Mouse (Mus musculus) liver, embryonic 11.5 days (tissue): ENCODE measurements around the gene Rps6kb2. TPM values are rescaled to one million over a fixed set of nuclear protein-coding genes. Genes with fewer than 3 reads are reported as not detected.

Source experiments
- ATAC-seq: fragments of 200-750 bp; cut with Nextera tagmentation; replicated peaks from 2 replicates; pipeline ENCODE4 v1.8.0; 2017; ENCODE audit warnings: moderate number of reproducible peaks, mild to moderate bottlenecking, moderate TSS enrichment, moderate library complexity; ENCODE audit not compliant: low FRiP score
- DNase-seq: peaks from one replicate; pipeline ENCODE4 v3.0.0-alpha.2; 2017; ENCODE audit warnings: low spot score
- H3K27ac ChIP-seq: fragments of 300-500 bp; sonication (generic); 2 replicates; pipeline ENCODE4 v1.5.1; 2014; ENCODE audit warnings: mild to moderate bottlenecking, low read depth, low read length, control low read depth
- H3K27me3 ChIP-seq: fragments of 300-500 bp; sonication (generic); replicated peaks from 2 replicates; pipeline ENCODE4 v1.6.1; 2014; ENCODE audit warnings: low read length, mixed read lengths; ENCODE audit not compliant: control insufficient read depth, insufficient read depth
- H3K36me3 ChIP-seq: fragments of 300-500 bp; sonication (generic); 2 replicates; pipeline ENCODE4 v1.6.1; 2014; ENCODE audit warnings: mild to moderate bottlenecking, low read length, moderate library complexity, mixed read lengths; ENCODE audit not compliant: control insufficient read depth, insufficient read depth
- H3K4me1 ChIP-seq: fragments of 300-500 bp; sonication (generic); replicated peaks from 2 replicates; pipeline ENCODE4 v1.6.1; 2014; ENCODE audit warnings: low read length, mixed read lengths; ENCODE audit not compliant: control insufficient read depth, insufficient read depth
- H3K4me2 ChIP-seq: fragments of 300-500 bp; sonication (generic); 2 replicates; pipeline ENCODE4 v1.6.1; 2014; ENCODE audit warnings: mild to moderate bottlenecking, control low read depth, moderate library complexity
- H3K4me3 ChIP-seq: fragments of 300-500 bp; sonication (generic); 2 replicates; pipeline ENCODE4 v1.5.1; 2014; ENCODE audit warnings: low read depth, low read length, control low read depth
- H3K9ac ChIP-seq: fragments of 300-500 bp; sonication (generic); 2 replicates; pipeline ENCODE4 v1.6.1; 2014; ENCODE audit warnings: low read depth, low read length, control low read depth
- H3K9me3 ChIP-seq: fragments of 300-500 bp; sonication (generic); 2 replicates; pipeline ENCODE4 v1.6.1; 2016; ENCODE audit warnings: low read length, inconsistent platforms, mixed read lengths; ENCODE audit not compliant: control insufficient read depth
- WGBS: fragments of 180-500 bp; shearing (Covaris S2); extraction: QIAGEN DNeasy Blood & Tissue Kit; methylation state at CpG from one replicate; pipeline ENCODE4 v1.1.7; 2014; 5-methylcytosine and 5-hydroxymethylcytosine counted together
- polyA plus RNA-seq: library from polyadenylated mRNA; unstranded; fragments of >200 nt; fragmentation: Nextera tagmentation; extraction: Ambion mirVana; gene quantifications from 2 replicates; pipeline ENCODE4 v1.2.1, GENCODE M21; 2014

Gene Rps6kb2
- polyA plus RNA-seq, 1 experiment from 2014 or later = 53.5 TPM

- peak; percentile 98 for DNase-seq
- Histone ChIP-seq H3K4me2 (peak within 1 kb of the TSS; percentile 95), H3K4me1 (peaks cover 37% of the 10 kb centered on the region), H3K27me3 (no peaks in the 10 kb centered on the region), H3K36me3 (peaks cover 32% of the 10 kb centered on the region), H3K27ac (peak within 1 kb of the TSS; percentile 90), H3K9ac (peak within 1 kb of the TSS; percentile 98), H3K4me3 (peak within 1 kb of the TSS; percentile 95), H3K9me3 (no peaks in the 10 kb centered on the region)
- peak; percentile 94 for ATAC-seq
- 7% methylated on average over 36 of the region's 47 CpGs for WGBS
Observed at GRCm38 (mm10) chr19:4191528-4192250, 28.5 kb upstream of the Rps6kb2 start, which contains the start of gene Ppp1ca. Gene Ppp1ca, plus strand, starts transcription at chr19:4192065.

DNA sequence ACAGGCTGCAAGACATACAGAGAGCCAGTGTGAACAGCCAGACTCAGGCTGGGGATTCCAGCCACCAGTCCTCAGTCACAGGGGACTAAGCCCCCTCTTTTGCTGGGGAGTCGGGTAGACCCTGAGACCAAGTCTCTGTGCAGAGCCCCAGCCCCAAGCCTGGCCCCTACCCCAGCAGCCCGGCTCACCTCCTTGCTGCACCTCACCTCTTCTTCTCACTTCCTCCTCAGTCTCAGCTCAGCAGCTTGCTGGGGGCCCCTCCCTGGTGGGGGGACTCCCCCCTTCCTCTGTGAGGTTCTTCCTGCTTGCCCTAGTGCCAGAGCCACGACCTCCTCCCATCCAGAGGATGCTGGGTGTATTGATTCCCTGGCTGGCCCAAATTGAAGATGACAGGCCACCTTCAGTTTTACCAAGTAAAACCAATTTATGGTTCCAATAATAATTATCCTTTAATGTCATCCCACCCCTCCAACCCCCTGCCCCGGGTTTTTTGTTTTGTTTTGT lies 27.7 kb upstream of the Rps6kb2 start, which contains the start of gene Tbc1d10c:
Gene Tbc1d10c (minus strand): TSS at position 454 of the 504 bp plus-strand sequence.
- ATAC-seq (no peak), DNase-seq (no peak)
- Histone ChIP-seq H3K9me3 (no peaks in the 10 kb centered on the region), H3K9ac (peak within 1 kb of the TSS; percentile 98), H3K4me1 (peaks cover 33% of the 10 kb centered on the region), H3K4me3 (peak within 1 kb of the TSS; percentile 95), H3K27me3 (no peaks in the 10 kb centered on the region), H3K27ac (peak within 1 kb of the TSS; percentile 90), H3K36me3 (peaks cover 25% of the 10 kb centered on the region), H3K4me2 (peak within 1 kb of the TSS; percentile 95)
- 46% methylated on average over 4 of the region's 4 CpGs for WGBS

GRCm38 (mm10) chr19:4189051-4189620 lies 26.0 kb upstream of the Rps6kb2 start:
- WGBS = 84% methylated on average over 12 of the region's 12 CpGs

DNA sequence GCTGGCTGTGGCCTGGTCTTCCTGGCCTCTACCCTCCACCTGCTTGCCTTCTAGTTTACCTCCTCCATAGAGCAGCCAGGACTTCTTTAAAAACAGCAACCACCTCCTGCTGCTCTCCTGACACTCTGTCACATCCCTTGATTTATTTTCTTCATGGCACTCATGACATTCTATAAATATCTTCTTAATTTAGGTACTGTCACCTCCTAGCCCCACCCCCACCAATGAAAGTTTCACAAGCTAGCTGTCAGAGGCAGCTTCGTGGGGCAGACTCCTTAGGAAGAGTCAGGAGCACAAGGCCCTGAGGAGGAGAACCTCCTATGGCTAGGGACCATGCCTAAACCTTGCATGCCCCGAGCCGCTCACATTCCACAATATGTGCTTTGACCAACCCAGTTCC lies 24.1 kb upstream of the Rps6kb2 start:
- Histone ChIP-seq H3K4me3 (no peak overlapping the region), H3K27me3 (no peaks in the 10 kb centered on the region), H3K9me3 (no peaks in the 10 kb centered on the region), H3K9ac (no peak overlapping the region), H3K27ac (no peak overlapping the region), H3K4me1 (peaks cover 23% of the 10 kb centered on the region), H3K36me3 (no peaks in the 10 kb centered on the region), H3K4me2 (no peak overlapping the region)
- no peak for ATAC-seq
- 68% methylated on average over 3 of the region's 3 CpGs for WGBS
- DNase-seq = no peak

More at GRCm38 (mm10) chr19:4189051-4189620, 26.0 kb upstream of the Rps6kb2 start:
- H3K4me1 ChIP-seq = peaks cover 33% of the 10 kb centered on the region
- DNase-seq (no peak), ATAC-seq (no peak)
- no peak overlapping the region for H3K4me2 ChIP-seq
- H3K27ac ChIP-seq = no peak overlapping the region
- peaks cover 7% of the 10 kb centered on the region; the same call in 1 of the 2 replicates for H3K36me3 ChIP-seq
- H3K4me3 ChIP-seq = no peak overlapping the region
- H3K27me3 ChIP-seq = no peaks in the 10 kb centered on the region
- no peaks in the 10 kb centered on the region for H3K9me3 ChIP-seq
- H3K9ac ChIP-seq = no peak overlapping the region

DNA sequence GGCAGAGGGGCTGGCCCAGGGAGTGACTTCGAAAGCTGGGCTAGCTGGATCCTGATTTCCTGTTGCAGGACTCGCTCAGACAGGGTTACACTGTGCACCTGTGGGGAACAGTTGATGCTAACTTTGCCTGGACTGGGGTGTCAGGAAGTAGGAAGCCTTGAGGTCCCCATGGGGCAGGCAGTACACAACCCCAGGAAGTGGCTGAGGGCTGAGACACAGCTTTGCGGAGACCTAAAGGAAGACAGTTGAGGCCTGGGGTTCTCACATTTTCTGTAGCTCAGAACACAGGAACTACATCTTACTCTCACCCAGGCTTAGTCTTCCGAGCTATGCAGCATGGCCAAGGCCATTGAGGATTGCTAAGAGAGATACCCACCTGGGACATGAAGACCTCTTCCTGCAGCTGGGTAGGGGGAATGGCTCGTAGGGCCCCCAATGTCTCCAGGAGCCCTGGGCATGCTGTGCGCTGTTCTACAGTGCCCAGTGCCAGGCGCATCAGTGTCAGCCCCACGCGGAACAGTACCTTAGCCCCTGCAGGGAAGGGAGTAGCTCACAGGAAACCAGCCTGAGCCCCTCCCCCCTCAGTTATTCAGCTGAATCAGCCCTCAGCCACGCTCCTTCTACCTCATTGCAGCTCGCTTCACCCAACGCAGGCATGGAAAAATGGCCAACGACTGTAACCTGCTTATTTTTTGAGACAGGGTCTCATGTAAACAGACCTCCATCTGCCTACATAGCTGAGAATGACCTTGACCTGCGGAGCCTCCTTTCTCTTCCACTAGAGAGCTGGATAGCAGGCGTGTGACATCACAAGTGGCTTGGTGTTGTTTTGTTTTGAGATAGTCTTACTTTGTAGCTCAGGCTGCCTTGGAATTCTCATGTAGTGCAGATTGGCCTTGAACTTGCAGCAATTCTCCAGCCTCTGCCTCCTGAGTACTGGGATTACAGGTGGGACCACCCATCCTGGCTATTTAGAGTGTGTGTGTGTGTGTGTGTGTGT lies 22.1 kb upstream of the Rps6kb2 start:
- no peaks in the 10 kb centered on the region for H3K9me3 ChIP-seq
- H3K36me3 ChIP-seq = no peaks in the 10 kb centered on the region
- peak overlapping the region; percentile 24 for H3K4me2 ChIP-seq
- ATAC-seq = peak; percentile 14; the same call in 1 of the 2 replicates
- DNase-seq = no peak
- H3K4me1 ChIP-seq = peaks cover 13% of the 10 kb centered on the region; the same call in 1 of the 2 replicates
- no peaks in the 10 kb centered on the region for H3K27me3 ChIP-seq
- peak overlapping the region; percentile 46; the same call in 1 of the 2 replicates for H3K9ac ChIP-seq
- no peak overlapping the region for H3K4me3 ChIP-seq
- peak overlapping the region; percentile 1 for H3K27ac ChIP-seq
- WGBS = 46% methylated on average over 15 of the region's 15 CpGs

- 80% methylated on average over 2 of the region's 2 CpGs for WGBS
- Histone ChIP-seq H3K4me3 (no peak overlapping the region), H3K9me3 (no peaks in the 10 kb centered on the region)
Observed at GRCm38 (mm10) chr19:4183689-4184088, 20.5 kb upstream of the Rps6kb2 start.

DNA sequence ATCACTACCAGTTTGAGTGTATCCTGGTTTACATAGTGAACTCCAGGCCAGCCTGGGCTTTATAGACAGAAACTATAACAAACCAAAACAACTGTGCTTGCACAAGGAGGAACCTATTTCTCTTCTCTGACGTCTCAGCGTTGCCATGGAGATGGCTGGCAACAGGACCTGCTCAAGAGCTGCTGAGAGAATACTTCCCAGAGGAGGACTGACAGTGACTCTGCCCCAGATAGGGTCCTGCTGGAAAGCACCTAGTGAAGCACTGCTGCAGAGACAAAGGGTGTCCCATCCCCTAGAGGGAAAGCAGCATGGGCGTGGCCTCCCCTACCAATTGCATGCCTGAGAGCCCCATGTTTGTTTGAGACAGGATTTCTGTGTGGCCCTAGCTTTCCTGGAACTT lies 18.7 kb upstream of the Rps6kb2 start:
- H3K4me1 ChIP-seq = peaks cover 13% of the 10 kb centered on the region; the same call in 1 of the 2 replicates
- H3K36me3 ChIP-seq = no peaks in the 10 kb centered on the region
- no peak overlapping the region for H3K4me3 ChIP-seq
- no peak overlapping the region for H3K9ac ChIP-seq
- no peak for ATAC-seq
- no peak overlapping the region for H3K27ac ChIP-seq
- no peak overlapping the region for H3K4me2 ChIP-seq
- DNase-seq = no peak
- no peaks in the 10 kb centered on the region for H3K27me3 ChIP-seq
- no peaks in the 10 kb centered on the region for H3K9me3 ChIP-seq
- 47% methylated on average over 3 of the region's 3 CpGs for WGBS

More at GRCm38 (mm10) chr19:4183689-4184088, 20.5 kb upstream of the Rps6kb2 start:
- Histone ChIP-seq H3K4me2 (no peak overlapping the region), H3K36me3 (no peaks in the 10 kb centered on the region), H3K9ac (no peak overlapping the region), H3K27me3 (no peaks in the 10 kb centered on the region), H3K4me1 (peaks cover 13% of the 10 kb centered on the region; the same call in 1 of the 2 replicates), H3K27ac (no peak overlapping the region)
- ATAC-seq (no peak), DNase-seq (no peak)

GRCm38 (mm10) chr19:4180411-4180810 lies 17.3 kb upstream of the Rps6kb2 start:
- Histone ChIP-seq H3K36me3 (no peaks in the 10 kb centered on the region), H3K27ac (no peak overlapping the region), H3K4me1 (peaks cover 11% of the 10 kb centered on the region; the same call in 1 of the 2 replicates), H3K4me3 (no peak overlapping the region), H3K9ac (no peak overlapping the region), H3K9me3 (no peaks in the 10 kb centered on the region), H3K27me3 (no peaks in the 10 kb centered on the region), H3K4me2 (no peak overlapping the region)
- 84% methylated on average over 7 of the region's 7 CpGs for WGBS
- no peak for DNase-seq
- no peak for ATAC-seq
